ENCODE assay signal across 9 mouse cellular contexts in the genomic region with DNA sequence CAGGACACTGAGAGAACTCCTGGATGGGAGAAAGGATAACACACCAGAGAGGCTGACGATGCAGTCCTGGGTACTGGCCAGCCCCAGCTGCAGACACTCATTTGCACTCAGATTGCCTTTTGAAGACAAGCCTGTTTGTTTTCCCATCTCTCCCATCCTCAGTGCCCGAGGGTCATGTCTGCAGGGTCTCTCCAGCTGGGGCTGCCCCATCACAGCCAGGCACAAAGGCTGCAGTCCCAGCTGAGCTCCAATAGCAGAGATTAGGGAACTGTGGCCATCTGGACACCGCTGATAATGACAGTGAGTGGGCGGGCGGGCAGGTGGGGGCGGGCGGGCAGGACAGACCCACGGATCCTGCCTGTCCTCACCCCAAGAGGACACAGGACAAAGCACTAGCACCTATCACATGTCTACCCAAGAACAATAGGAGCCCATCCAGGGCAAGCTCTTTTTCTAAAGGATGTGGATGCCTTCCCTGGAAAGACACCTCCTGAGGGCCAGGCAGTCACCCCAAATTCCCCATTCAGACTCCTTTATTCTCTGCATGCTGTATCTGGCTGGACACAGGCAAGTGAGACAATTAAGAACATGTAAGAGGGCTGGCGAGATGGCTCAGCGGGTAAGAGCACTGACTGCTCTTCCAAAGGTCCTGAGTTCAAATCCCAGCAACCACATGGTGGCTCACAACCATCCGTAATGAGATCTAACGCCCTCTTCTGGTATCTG. TPM values are rescaled to one million over a fixed set of nuclear protein-coding genes. Genes with fewer than 3 reads are reported as not detected.
DNase-seq lines count a peak whose midpoint lies in the region; ATAC-seq and TF ChIP-seq lines count a peak whose summit lies in the region.
"Had no signal": no experiment of that assay in that cellular context is flagged by ENCODE, and none has a peak within 500 bp of the region (broad histone marks: within the 10 kb centered on the region; RNA-seq: fewer than 3 reads in every experiment).

No protein-coding gene starts in this region.

- peaks cover 25% of the 10 kb centered on the region for H3K4me1 ChIP-seq in heart, embryonic 12.5 days (replicated peaks)
- peaks cover 3% of the 10 kb centered on the region; the same call in 1 of the 2 replicates for H3K4me1 ChIP-seq in hindbrain, embryonic 11.5 days (replicated peaks; ENCODE audit: control insufficient read depth, insufficient read depth, low read length)
- H3K4me1 ChIP-seq in lung, embryonic 15.5 days, result peaks cover 30% of the 10 kb centered on the region

- no peaks in the 10 kb centered on the region for H3K9me3 ChIP-seq in heart, embryonic 12.5 days (replicated peaks)
- H3K9me3 ChIP-seq in hindbrain, embryonic 11.5 days (ENCODE audit: control insufficient read depth, low read length), result no peaks in the 10 kb centered on the region
- H3K9me3 ChIP-seq in lung, embryonic 15.5 days, result no peaks in the 10 kb centered on the region
- H3K9me3 ChIP-seq: embryonic facial prominence, embryonic 13.5 days had no signal

- no peak for DNase-seq in heart, adult 18-20 months
- DNase-seq in brain, embryonic 14.5 days (ENCODE audit: low read depth), result peak; percentile 80
- DNase-seq in hindbrain, embryonic 11.5 days (ENCODE audit: low spot score), result peak; percentile 68
- DNase-seq in retina, postnatal 1 day, result peak; percentile 82
- no peak for DNase-seq in T-cell, adult 2 months (ENCODE audit: low spot score)
- no peak for DNase-seq in thymus, postnatal 4 days

- no peak overlapping the region for H3K4me3 ChIP-seq in heart, embryonic 12.5 days
- H3K4me3 ChIP-seq in hindbrain, embryonic 11.5 days (ENCODE audit: low read depth, low read length), result no peak overlapping the region
- H3K4me3 ChIP-seq in lung, embryonic 15.5 days, result no peak overlapping the region
- H3K4me3 ChIP-seq: embryonic facial prominence, embryonic 13.5 days had no signal

- peak overlapping the region; percentile 60 for H3K27ac ChIP-seq in heart, embryonic 12.5 days (ENCODE audit: poor library complexity, severe bottlenecking)
- peak overlapping the region; percentile 80 for H3K27ac ChIP-seq in hindbrain, embryonic 11.5 days (ENCODE audit: low read depth, low read length)
- H3K27ac ChIP-seq in lung, embryonic 15.5 days, result peak overlapping the region; percentile 34; the same call in 1 of the 2 replicates
- H3K27ac ChIP-seq: embryonic facial prominence, embryonic 13.5 days had no signal

- 39% methylated on average over 12 of the region's 12 CpGs for WGBS in heart, embryonic 12.5 days
- 56% methylated on average over 12 of the region's 12 CpGs for WGBS in hindbrain, embryonic 11.5 days
- 50% methylated on average over 12 of the region's 12 CpGs for WGBS in lung, embryonic 15.5 days

- H3K27me3 ChIP-seq in heart, embryonic 12.5 days (replicated peaks), result no peaks in the 10 kb centered on the region
- peaks cover 3% of the 10 kb centered on the region; the same call in 1 of the 2 replicates for H3K27me3 ChIP-seq in hindbrain, embryonic 11.5 days (ENCODE audit: control insufficient read depth, insufficient read depth, low read length)
- H3K27me3 ChIP-seq in lung, embryonic 15.5 days, result no peaks in the 10 kb centered on the region
- H3K27me3 ChIP-seq: embryonic facial prominence, embryonic 13.5 days had no signal

- peak overlapping the region; percentile 45; the same call in 1 of the 2 replicates for H3K9ac ChIP-seq in heart, embryonic 12.5 days
- 0 out of 2 replicates have a peak overlapping the region, but pooled peaks have one; percentile 16 for H3K9ac ChIP-seq in hindbrain, embryonic 11.5 days (ENCODE audit: low read depth, low read length)
- no peak overlapping the region for H3K9ac ChIP-seq in lung, embryonic 15.5 days
- H3K9ac ChIP-seq: embryonic facial prominence, embryonic 13.5 days had no signal

- H3K36me3 ChIP-seq in heart, embryonic 12.5 days, result peaks cover 71% of the 10 kb centered on the region
- H3K36me3 ChIP-seq in hindbrain, embryonic 11.5 days (ENCODE audit: control insufficient read depth, insufficient read depth, low read length), result peaks cover 15% of the 10 kb centered on the region; the same call in 1 of the 2 replicates
- H3K36me3 ChIP-seq in lung, embryonic 15.5 days, result peaks cover 60% of the 10 kb centered on the region

- no peak for TF ChIP-seq POLR2A in brain, embryonic 14.5 days (IDR thresholded peaks at IDR 0.05; ENCODE audit: borderline replicate concordance, extremely low read depth, insufficient read depth, insufficient read length, poor library complexity, severe bottlenecking)

- no peak for TF ChIP-seq CTCF in brain, embryonic 14.5 days (IDR thresholded peaks at IDR 0.05; ENCODE audit: borderline replicate concordance, extremely low read depth, insufficient read depth, insufficient read length)

- H3K4me2 ChIP-seq in heart, embryonic 12.5 days, result no peak overlapping the region
- no peak overlapping the region; the same call in 1 of the 2 replicates for H3K4me2 ChIP-seq in hindbrain, embryonic 11.5 days (replicated peaks; ENCODE audit: low read depth, low read length)
- H3K4me2 ChIP-seq in lung, embryonic 15.5 days, result no peak overlapping the region
- H3K4me2 ChIP-seq: embryonic facial prominence, embryonic 13.5 days had no signal

- peak; percentile 87 for ATAC-seq in heart, embryonic 12.5 days (ENCODE audit: insufficient number of reproducible peaks, low FRiP score)
- peak; percentile 84 for ATAC-seq in hindbrain, embryonic 11.5 days (ENCODE audit: low FRiP score)
- ATAC-seq in lung, embryonic 15.5 days (ENCODE audit: borderline replicate concordance, extremely low read depth, low FRiP score, low TSS enrichment), result peak; percentile 84

RNA-seq across cellular contexts. Expression of a gene that starts 8.5 kb away (rescaled TPM):
- 459 and 490 TPM in 2 replicates for polyA plus RNA-seq in heart, embryonic 12.5 days (2016; fragmentation: Nextera tagmentation; extraction: Ambion mirVana)
- total RNA-seq in heart, adult 18-20 months (2021), result 100 to 1,000 TPM; 359 to 372 TPM
- 722 and 820 TPM in 2 replicates for polyA plus RNA-seq in brain, embryonic 14.5 days (2012; rRNA removed)
- 696 and 707 TPM in 2 replicates for polyA plus RNA-seq in hindbrain, embryonic 11.5 days (2014; fragmentation: Nextera tagmentation; extraction: Ambion mirVana)
- 777 and 836 TPM in 2 replicates for polyA plus RNA-seq in lung, embryonic 15.5 days (2015; fragmentation: Nextera tagmentation; extraction: Ambion mirVana)

RNA-seq across cellular contexts. Expression of a gene that starts 9.2 kb away (rescaled TPM):
- polyA plus RNA-seq in heart, embryonic 12.5 days (2016; fragmentation: Nextera tagmentation; extraction: Ambion mirVana), result 0.85 and 1.3 TPM in 2 replicates
- not detected for total RNA-seq in heart, adult 18-20 months (2021)
- polyA plus RNA-seq in brain, embryonic 14.5 days (2012; rRNA removed), result 13.2 and 17.9 TPM in 2 replicates
- polyA plus RNA-seq in hindbrain, embryonic 11.5 days (2014; fragmentation: Nextera tagmentation; extraction: Ambion mirVana), result 30.3 and 35.7 TPM in 2 replicates
- polyA plus RNA-seq in lung, embryonic 15.5 days (2015; fragmentation: Nextera tagmentation; extraction: Ambion mirVana), result 0.80 and 0.94 TPM in 2 replicates

Comparison
In these comparisons a context has a peak if more than half of its experiments do, and no peak if none do; other contexts are left out.
1. DNase-seq: peak in brain, embryonic 14.5 days (single experiment), hindbrain, embryonic 11.5 days (single experiment) and retina, postnatal 1 day (single experiment); none in heart, adult 18-20 months (0 of 2), T-cell, adult 2 months (single experiment) and thymus, postnatal 4 days (single experiment).
2. Peak in every context shown above with its lines, with median percentiles within 50 percentile points of each other: ATAC-seq and H3K27ac ChIP-seq.